Mouse (Mus musculus): ENCODE data around the gene Cstad. TPM values are rescaled to one million over a fixed set of nuclear protein-coding genes. Genes with fewer than 3 reads are reported as not detected.

The Cstad gene
- polyA plus RNA-seq, 1 experiment from 2014 or later = 1.2 TPM

- Histone ChIP-seq H3K4me3 (no peak overlapping the region), H3K36me3 (no peaks in the 10 kb centered on the region), H3K27ac (peak overlapping the region; percentile 78; the same call in 1 of the 2 replicates), H3K9me3 (no peaks in the 10 kb centered on the region), H3K27me3 (ENCODE audit: insufficient read depth, poor library complexity, severe bottlenecking) (no peaks in the 10 kb centered on the region), H3K4me1 (peaks cover 79% of the 10 kb centered on the region)
- DNase-seq (ENCODE audit: low spot score) = no peak
- WGBS = 73% methylated on average over 7 of the region's 7 CpGs
Observed at GRCm38 (mm10) chr2:30643422-30643821, 48.6 kb downstream of the Cstad start.

GRCm38 (mm10) chr2:30646833-30647232 lies 52.0 kb downstream of the Cstad start:
- peak overlapping the region; percentile 84 for H3K27ac ChIP-seq
- H3K27me3 ChIP-seq (ENCODE audit: insufficient read depth, poor library complexity, severe bottlenecking) = no peaks in the 10 kb centered on the region
- peak overlapping the region; percentile 36 for H3K4me3 ChIP-seq
- WGBS = 40% methylated on average over 5 of the region's 5 CpGs
- peaks cover 71% of the 10 kb centered on the region for H3K4me1 ChIP-seq
- no peaks in the 10 kb centered on the region for H3K36me3 ChIP-seq
- H3K9me3 ChIP-seq = no peaks in the 10 kb centered on the region
- no peak for DNase-seq (ENCODE audit: low spot score)

- Histone ChIP-seq H3K4me1 (peaks cover 71% of the 10 kb centered on the region), H3K4me3 (peak overlapping the region; percentile 36), H3K27ac (peak overlapping the region; percentile 84), H3K36me3 (no peaks in the 10 kb centered on the region), H3K9me3 (no peaks in the 10 kb centered on the region), H3K27me3 (ENCODE audit: insufficient read depth, poor library complexity, severe bottlenecking) (no peaks in the 10 kb centered on the region)
- 15% methylated on average over 11 of the region's 11 CpGs for WGBS
- peak; percentile 86 for DNase-seq (ENCODE audit: low spot score)
Observed at GRCm38 (mm10) chr2:30647303-30647881, 52.6 kb downstream of the Cstad start.

- WGBS = 20% methylated on average over 13 of the region's 13 CpGs
- Histone ChIP-seq H3K36me3 (no peaks in the 10 kb centered on the region), H3K27me3 (ENCODE audit: insufficient read depth, poor library complexity, severe bottlenecking) (no peaks in the 10 kb centered on the region), H3K4me1 (peaks cover 71% of the 10 kb centered on the region), H3K27ac (peak overlapping the region; percentile 84), H3K4me3 (peak overlapping the region; percentile 36), H3K9me3 (no peaks in the 10 kb centered on the region)
- DNase-seq (ENCODE audit: low spot score) = no peak
Observed at GRCm38 (mm10) chr2:30647882-30648494, 53.1 kb downstream of the Cstad start.

GRCm38 (mm10) chr2:30650249-30650648 lies 55.4 kb downstream of the Cstad start:
- WGBS = 81% methylated on average over 9 of the region's 9 CpGs
- peak overlapping the region; percentile 36; the same call in 1 of the 2 replicates for H3K27ac ChIP-seq
- DNase-seq (ENCODE audit: low spot score) = no peak
- H3K4me3 ChIP-seq = no peak overlapping the region
- peaks cover 83% of the 10 kb centered on the region for H3K4me1 ChIP-seq
- H3K27me3 ChIP-seq (ENCODE audit: insufficient read depth, poor library complexity, severe bottlenecking) = no peaks in the 10 kb centered on the region
- no peaks in the 10 kb centered on the region for H3K36me3 ChIP-seq
- no peaks in the 10 kb centered on the region for H3K9me3 ChIP-seq

- WGBS = 72% methylated on average over 1 of the region's 1 CpGs
- Histone ChIP-seq H3K27ac (peak overlapping the region; percentile 97), H3K9me3 (no peaks in the 10 kb centered on the region), H3K4me1 (peaks cover 84% of the 10 kb centered on the region), H3K4me3 (peak overlapping the region; percentile 46; the same call in 1 of the 2 replicates), H3K27me3 (ENCODE audit: insufficient read depth, poor library complexity, severe bottlenecking) (no peaks in the 10 kb centered on the region), H3K36me3 (no peaks in the 10 kb centered on the region)
- DNase-seq (ENCODE audit: low spot score) = no peak
Observed at GRCm38 (mm10) chr2:30651831-30652230, 57.0 kb downstream of the Cstad start.

GRCm38 (mm10) chr2:30652581-30653037 lies 57.8 kb downstream of the Cstad start:
- no peaks in the 10 kb centered on the region for H3K36me3 ChIP-seq
- peak overlapping the region; percentile 46 for H3K4me3 ChIP-seq
- 2% methylated on average over 13 of the region's 13 CpGs for WGBS
- H3K9me3 ChIP-seq = no peaks in the 10 kb centered on the region
- peaks cover 84% of the 10 kb centered on the region for H3K4me1 ChIP-seq
- H3K27me3 ChIP-seq (ENCODE audit: insufficient read depth, poor library complexity, severe bottlenecking) = no peaks in the 10 kb centered on the region
- H3K27ac ChIP-seq = peak overlapping the region; percentile 97
- peak; percentile 93 for DNase-seq (ENCODE audit: low spot score)

- no peak for DNase-seq (ENCODE audit: low spot score)
- Histone ChIP-seq H3K27me3 (ENCODE audit: insufficient read depth, poor library complexity, severe bottlenecking) (no peaks in the 10 kb centered on the region), H3K36me3 (no peaks in the 10 kb centered on the region), H3K9me3 (no peaks in the 10 kb centered on the region), H3K4me1 (peaks cover 84% of the 10 kb centered on the region), H3K4me3 (peak overlapping the region; percentile 46), H3K27ac (peak overlapping the region; percentile 97)
- WGBS = 55% methylated on average over 4 of the region's 4 CpGs
Observed at GRCm38 (mm10) chr2:30653046-30653445, 58.2 kb downstream of the Cstad start.

- WGBS = 91% methylated on average over 9 of the region's 9 CpGs
- no peaks in the 10 kb centered on the region for H3K9me3 ChIP-seq
- H3K27me3 ChIP-seq (ENCODE audit: insufficient read depth, poor library complexity, severe bottlenecking) = no peaks in the 10 kb centered on the region
- H3K27ac ChIP-seq = peak overlapping the region; percentile 72; the same call in 1 of the 2 replicates
- no peak for DNase-seq (ENCODE audit: low spot score)
- H3K4me3 ChIP-seq = no peak overlapping the region; the same call in 1 of the 2 replicates
- H3K4me1 ChIP-seq = peaks cover 89% of the 10 kb centered on the region
- no peaks in the 10 kb centered on the region for H3K36me3 ChIP-seq
Observed at GRCm38 (mm10) chr2:30654158-30654557, 59.3 kb downstream of the Cstad start.

GRCm38 (mm10) chr2:30654582-30654981 lies 59.7 kb downstream of the Cstad start:
- Histone ChIP-seq H3K4me3 (no peak overlapping the region), H3K4me1 (peaks cover 92% of the 10 kb centered on the region), H3K27ac (peak overlapping the region; percentile 72), H3K27me3 (ENCODE audit: insufficient read depth, poor library complexity, severe bottlenecking) (no peaks in the 10 kb centered on the region), H3K36me3 (no peaks in the 10 kb centered on the region), H3K9me3 (no peaks in the 10 kb centered on the region)
- 75% methylated on average over 6 of the region's 6 CpGs for WGBS
- no peak for DNase-seq (ENCODE audit: low spot score)

GRCm38 (mm10) chr2:30655746-30656145 lies 60.9 kb downstream of the Cstad start:
- peaks cover 94% of the 10 kb centered on the region for H3K4me1 ChIP-seq
- 75% methylated on average over 5 of the region's 5 CpGs for WGBS
- no peaks in the 10 kb centered on the region for H3K9me3 ChIP-seq
- H3K36me3 ChIP-seq = no peaks in the 10 kb centered on the region
- no peaks in the 10 kb centered on the region for H3K27me3 ChIP-seq (ENCODE audit: insufficient read depth, poor library complexity, severe bottlenecking)
- no peak overlapping the region for H3K4me3 ChIP-seq
- no peak for DNase-seq (ENCODE audit: low spot score)
- peak overlapping the region; percentile 98 for H3K27ac ChIP-seq

GRCm38 (mm10) chr2:30656711-30657555 lies 62.1 kb downstream of the Cstad start:
- no peak for DNase-seq (ENCODE audit: low spot score)
- Histone ChIP-seq H3K4me3 (no peak overlapping the region), H3K9me3 (no peaks in the 10 kb centered on the region), H3K27ac (peak overlapping the region; percentile 98), H3K36me3 (no peaks in the 10 kb centered on the region), H3K4me1 (peaks cover 92% of the 10 kb centered on the region), H3K27me3 (ENCODE audit: insufficient read depth, poor library complexity, severe bottlenecking) (no peaks in the 10 kb centered on the region)
- 46% methylated on average over 13 of the region's 13 CpGs for WGBS
